Mouse (Mus musculus): Measurements from ENCODE around the gene Tusc2. TPM values are rescaled to one million over a fixed set of nuclear protein-coding genes. Genes with fewer than 3 reads are reported as not detected.
A peak's percentile ranks its signal among the peaks of the same experiment; 100 is the strongest.

Tusc2 gene
- total and polyA plus RNA-seq, 3 experiments, result 36.2 to 48.9 TPM; not detected in 1

- peak overlapping the region; percentile 99 for H3K9ac ChIP-seq (ENCODE audit: control insufficient read depth, low read depth, low read length, poor library complexity, severe bottlenecking)
- H3K36me3 ChIP-seq (ENCODE audit: control insufficient read depth in 1 of 2, insufficient read depth in 2 of 2, low read length in 2 of 2), result peaks cover 5 to 27% of the 10 kb centered on the region in 2 experiments; a peak in 3 of 4 replicates
- peaks cover 16 to 26% of the 10 kb centered on the region in 2 experiments; a peak in 3 of 4 replicates for H3K4me1 ChIP-seq (ENCODE audit: control insufficient read depth in 1 of 2, insufficient read depth in 2 of 2, low read length in 2 of 2)
- TF ChIP-seq CHD1 (IDR thresholded peaks at IDR 0.05; ENCODE audit: low read depth, low read length), result no peak
- TF ChIP-seq NELFE (IDR thresholded peaks at IDR 0.05; ENCODE audit: low read depth, low read length), result peak; percentile 55
- TF ChIP-seq HCFC1 (IDR thresholded peaks at IDR 0.05; ENCODE audit: low read depth, low read length), result no peak; the same call in 1 of the 2 replicates
- TF ChIP-seq SIN3A (IDR thresholded peaks at IDR 0.05; ENCODE audit: low read length), result peak; percentile 92
- TF ChIP-seq ELF1 (IDR thresholded peaks at IDR 0.05; ENCODE audit: low read depth, low read length), result peak; percentile 85
- no peak for TF ChIP-seq TBP (IDR thresholded peaks at IDR 0.05; ENCODE audit: low read depth, low read length)
- no peak for TF ChIP-seq CHD2 (IDR thresholded peaks at IDR 0.05; ENCODE audit: low read length)
- no peak for TF ChIP-seq ZC3H11A (IDR thresholded peaks at IDR 0.05; ENCODE audit: low read depth, low read length)
- no peak for TF ChIP-seq ZKSCAN1 (IDR thresholded peaks at IDR 0.05; ENCODE audit: low read depth, low read length)
- no peak for TF ChIP-seq MYB (IDR thresholded peaks at IDR 0.05; ENCODE audit: low read depth, low read length)
- TF ChIP-seq BHLHE40 (IDR thresholded peaks at IDR 0.05; ENCODE audit: borderline replicate concordance, low read depth, low read length), result no peak
- TF ChIP-seq SMC3 (IDR thresholded peaks at IDR 0.05; ENCODE audit: low read depth, low read length), result no peak
- TF ChIP-seq GATA1 (IDR thresholded peaks at IDR 0.05; ENCODE audit: low read depth, low read length), result peak; percentile 42; the same call in 1 of the 2 replicates
- no peak; the same call in 1 of the 2 replicates for TF ChIP-seq ZMIZ1 (IDR thresholded peaks at IDR 0.05; ENCODE audit: low read depth, low read length)
- 0 out of 2 replicates have a peak, but pooled peaks have one; percentile 68 for TF ChIP-seq MAZ (IDR thresholded peaks at IDR 0.05; ENCODE audit: low read depth, low read length)
- TF ChIP-seq EP300 (IDR thresholded peaks at IDR 0.05; ENCODE audit: low read depth in 1 of 2, low read length in 2 of 2), result peak; percentile 53 to 72; a peak in 3 of 4 replicates
- no peak; the same call in 1 of the 2 replicates for TF ChIP-seq ZNF384 (IDR thresholded peaks at IDR 0.05; ENCODE audit: low read depth, low read length)
- no peak for TF ChIP-seq POLR2AphosphoS5 (IDR thresholded peaks at IDR 0.05; ENCODE audit: borderline replicate concordance, low read depth, low read length)
- peak; percentile 40; the same call in 1 of the 2 replicates for TF ChIP-seq TCF12 (IDR thresholded peaks at IDR 0.05; ENCODE audit: low read depth, low read length)
- peak in 1 of 3 experiments; percentile 10; a peak in 1 of 6 replicates for TF ChIP-seq CTCF (IDR thresholded peaks at IDR 0.05 in 2 of 3, conservative IDR thresholded peaks at IDR 0.05 in 1 of 3; ENCODE audit: control insufficient read depth in 1 of 3, insufficient read depth in 1 of 3, low read depth in 2 of 3, low read length in 3 of 3, poor library complexity in 1 of 3, severe bottlenecking in 1 of 3)
- TF ChIP-seq USF2 (IDR thresholded peaks at IDR 0.05; ENCODE audit: borderline replicate concordance in 1 of 2, insufficient read depth in 1 of 2, low read depth in 1 of 2, low read length in 2 of 2), result no peak
- TF ChIP-seq UBTF (IDR thresholded peaks at IDR 0.05; ENCODE audit: borderline replicate concordance, insufficient read depth, low read depth, low read length), result no peak
- TF ChIP-seq NRF1 (IDR thresholded peaks at IDR 0.05; ENCODE audit: insufficient read depth, low read depth, low read length, poor library complexity, severe bottlenecking), result peak; percentile 69
- peak; percentile 41; the same call in 1 of the 2 replicates for TF ChIP-seq RCOR1 (IDR thresholded peaks at IDR 0.05; ENCODE audit: low read depth, low read length)
- TF ChIP-seq MEF2A (IDR thresholded peaks at IDR 0.05; ENCODE audit: extremely low read depth, insufficient replicate concordance, low read depth, low read length, poor library complexity, severe bottlenecking), result 0 out of 2 replicates have a peak, but pooled peaks have one; percentile 17
- TF ChIP-seq USF1 (IDR thresholded peaks at IDR 0.05; ENCODE audit: low read depth, low read length), result peak; percentile 24; the same call in 1 of the 2 replicates
- TF ChIP-seq MAFK (IDR thresholded peaks at IDR 0.05; ENCODE audit: borderline replicate concordance, low read depth, low read length), result no peak
- TF ChIP-seq MYC (IDR thresholded peaks at IDR 0.05; ENCODE audit: low read depth, low read length), result no peak
- no peak for TF ChIP-seq GABPA (IDR thresholded peaks at IDR 0.05; ENCODE audit: low read depth, low read length)
- peak; percentile 78 for TF ChIP-seq POLR2AphosphoS2 (IDR thresholded peaks at IDR 0.05; ENCODE audit: low read length)
- no peak for TF ChIP-seq JUND (IDR thresholded peaks at IDR 0.05; ENCODE audit: low read depth, low read length)
- peak; percentile 91 for TF ChIP-seq ETS1 (IDR thresholded peaks at IDR 0.05; ENCODE audit: low read depth, low read length)
- TF ChIP-seq MAX (IDR thresholded peaks at IDR 0.05; ENCODE audit: low read length), result peak; percentile 72
- TF ChIP-seq KAT2A (conservative IDR thresholded peaks at IDR 0.05; ENCODE audit: low read depth, low read length), result no peak
- TF ChIP-seq MXI1 (IDR thresholded peaks at IDR 0.05; ENCODE audit: low read depth, low read length), result peak; percentile 91
Observed at GRCm38 (mm10) chr9:107590058-107590772, 27.2 kb downstream of the Tusc2 start.

More at GRCm38 (mm10) chr9:107590058-107590772, 27.2 kb downstream of the Tusc2 start:
- Histone ChIP-seq H3K27me3 (ENCODE audit: control insufficient read depth in 1 of 2, insufficient read depth in 2 of 2, low read length in 2 of 2) (no peaks in the 10 kb centered on the region), H3K4me3 (ENCODE audit: control insufficient read depth in 1 of 2, insufficient read depth in 1 of 2, low read depth in 2 of 2, low read length in 2 of 2) (peak overlapping the region; percentile 55 to 86), H3K27ac (ENCODE audit: control insufficient read depth, low read depth, low read length) (peak overlapping the region; percentile 99), H3K79me2 (ENCODE audit: control insufficient read depth, insufficient read depth, low read length, poor library complexity) (peaks cover 34% of the 10 kb centered on the region), H3K9me3 (replicated peaks; ENCODE audit: insufficient read depth, low read length) (no peaks in the 10 kb centered on the region)
- DNase-seq (ENCODE audit: low read depth, low spot score), result peak; percentile 95

All from MEL (cell line).